Mouse (Mus musculus) thymus, postnatal 10 days (tissue): ENCODE results near the gene Ddx31.

Experiments used
- DNase-seq, 2 experiments: peaks; one replicate each; pipeline ENCODE4 v3.0.0; 2021; ENCODE audit warnings: low spot score in 2 of 2

The Ddx31 gene

GRCm38 (mm10) chr2:28911331-28912038 lies 71.3 kb downstream of the Ddx31 start:
- DNase-seq, result no peak

GRCm38 (mm10) chr2:28912039-28912700 lies 72.0 kb downstream of the Ddx31 start:
- no peak for DNase-seq

GRCm38 (mm10) chr2:28912961-28913360 lies 72.8 kb downstream of the Ddx31 start:
- DNase-seq, result no peak

GRCm38 (mm10) chr2:28914121-28914520 lies 73.9 kb downstream of the Ddx31 start:
- DNase-seq, result no peak

- DNase-seq, result no peak
These were observed 75.0 kb downstream of the Ddx31 start for GRCm38 (mm10) chr2:28915104-28915738.

GRCm38 (mm10) chr2:28915768-28916512 lies 75.7 kb downstream of the Ddx31 start:
- DNase-seq, result peak; percentile 71 to 94

GRCm38 (mm10) chr2:28916513-28916865 lies 76.3 kb downstream of the Ddx31 start, which contains the start of gene Barhl1:
TSS of gene Barhl1 (minus strand) at chr2:28916668.
- DNase-seq, result no peak

GRCm38 (mm10) chr2:28917156-28917517 lies 76.9 kb downstream of the Ddx31 start:
- DNase-seq, result no peak

- no peak for DNase-seq
These were observed 77.5 kb downstream of the Ddx31 start for GRCm38 (mm10) chr2:28917518-28918361.

- DNase-seq, result no peak
These were observed 78.8 kb downstream of the Ddx31 start for GRCm38 (mm10) chr2:28919001-28919400.

- peak in 1 of 2 experiments; percentile 51 for DNase-seq
These were observed 83.7 kb downstream of the Ddx31 start for GRCm38 (mm10) chr2:28923912-28924311.

GRCm38 (mm10) chr2:28930571-28930970 lies 90.4 kb downstream of the Ddx31 start:
- DNase-seq, result no peak

- DNase-seq, result no peak
These were observed 98.8 kb downstream of the Ddx31 start for GRCm38 (mm10) chr2:28938997-28939396.

GRCm38 (mm10) chr2:28943666-28944516 lies 103.7 kb downstream of the Ddx31 start:
- no peak for DNase-seq

GRCm38 (mm10) chr2:28945388-28945787 lies 105.2 kb downstream of the Ddx31 start:
- DNase-seq, result no peak

- no peak for DNase-seq
These were observed 106.1 kb downstream of the Ddx31 start for GRCm38 (mm10) chr2:28946312-28946711.

- no peak for DNase-seq
These were observed 112.8 kb downstream of the Ddx31 start for GRCm38 (mm10) chr2:28952981-28953380.

- DNase-seq, result no peak
These were observed 114.4 kb downstream of the Ddx31 start for GRCm38 (mm10) chr2:28954595-28954994.
